Mouse (Mus musculus) heart, embryonic 15.5 days (tissue): ENCODE measurements at regions not wholly inside any gene's neighbourhood (a gene's known extent, or its start where the extent isn't known, plus 50 kb on each side); places are given as distances from the start of the nearest gene placed in this dataset.

Source experiments
- ATAC-seq: fragments of 200-750 bp; cut with Nextera tagmentation; replicated peaks from 2 replicates; pipeline ENCODE4 v1.8.0; 2017; ENCODE audit warnings: low read depth, moderate TSS enrichment; ENCODE audit not compliant: insufficient number of reproducible peaks, insufficient read depth, low FRiP score
- H3K27ac ChIP-seq: fragments of 300-500 bp; sonication (generic); 2 replicates; pipeline ENCODE4 v1.5.1; 2015; ENCODE audit warnings: mild to moderate bottlenecking, inconsistent platforms
- H3K27me3 ChIP-seq: fragments of 300-500 bp; sonication (generic); 2 replicates; pipeline ENCODE4 v1.6.1; 2015; ENCODE audit warnings: inconsistent platforms
- H3K36me3 ChIP-seq: fragments of 300-500 bp; sonication (generic); 2 replicates; pipeline ENCODE4 v1.6.1; 2015; ENCODE audit warnings: mild to moderate bottlenecking, inconsistent platforms
- H3K4me1 ChIP-seq: fragments of 300-500 bp; sonication (generic); replicated peaks from 2 replicates; pipeline ENCODE4 v1.6.1; 2015; ENCODE audit warnings: inconsistent platforms
- H3K4me2 ChIP-seq: fragments of 300-500 bp; sonication (generic); 2 replicates; pipeline ENCODE4 v1.6.1; 2015; ENCODE audit warnings: inconsistent platforms, mild to moderate bottlenecking, moderate library complexity
- H3K4me3 ChIP-seq: fragments of 300-500 bp; sonication (generic); 2 replicates; pipeline ENCODE4 v1.5.1; 2015; ENCODE audit warnings: mild to moderate bottlenecking, inconsistent platforms
- H3K9ac ChIP-seq: fragments of 300-500 bp; sonication (generic); 2 replicates; pipeline ENCODE4 v1.6.1; 2015; ENCODE audit warnings: mild to moderate bottlenecking, inconsistent platforms
- H3K9me3 ChIP-seq: fragments of 300-500 bp; sonication (generic); replicated peaks from 2 replicates; pipeline ENCODE4 v1.6.1; 2016; ENCODE audit warnings: inconsistent platforms
- WGBS: fragments of 180-500 bp; shearing (Covaris S2); methylation state at CpG from one replicate; pipeline ENCODE4 v1.1.7; 2015; ENCODE audit warnings: mixed read lengths; 5-methylcytosine and 5-hydroxymethylcytosine counted together

DNA sequence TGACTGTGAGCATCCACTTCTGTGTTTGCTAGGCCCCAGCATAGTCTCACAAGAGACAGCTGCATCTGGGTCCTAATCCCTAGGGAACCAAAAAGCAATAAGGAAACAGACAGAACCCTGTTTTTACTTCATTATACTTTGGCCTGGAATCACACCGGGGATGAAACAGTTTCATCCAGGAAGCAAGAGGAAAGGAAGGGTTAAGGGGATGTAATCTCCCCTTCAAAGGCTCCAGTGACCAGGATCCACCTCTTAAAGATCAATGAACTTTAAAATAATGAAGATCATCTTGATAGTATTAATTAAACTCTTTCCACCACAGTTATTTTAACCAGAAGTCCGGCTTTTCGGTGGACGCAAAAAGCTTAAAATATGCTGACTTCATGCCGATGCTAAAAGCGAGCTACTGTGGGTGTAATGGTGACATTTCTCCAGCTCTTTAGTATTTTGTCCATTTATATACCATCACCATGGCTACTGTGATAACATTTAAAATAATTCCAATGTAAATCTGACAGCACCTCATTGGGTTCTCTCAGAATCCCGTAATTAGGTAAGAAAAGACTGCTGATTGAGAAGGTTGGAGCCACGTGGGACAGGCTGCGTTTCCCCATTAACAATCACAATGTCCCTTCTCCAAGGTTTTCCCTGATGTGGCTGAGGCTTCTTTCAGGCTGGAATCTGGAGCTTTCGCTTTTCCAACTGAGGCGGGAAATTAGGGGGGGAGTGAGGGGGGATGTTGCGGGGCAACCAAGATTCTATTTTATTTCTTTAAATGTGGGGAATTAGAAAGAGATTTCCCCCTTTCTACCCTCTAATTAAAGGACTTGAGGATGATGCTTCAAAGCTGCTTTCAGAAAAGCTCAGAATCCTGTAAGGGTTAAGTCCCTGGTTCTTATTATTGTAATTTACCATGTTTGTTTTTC lies 560.0 kb upstream of the Pdzrn3 start:
- ATAC-seq, result no peak
- H3K4me3 ChIP-seq, result no peak overlapping the region
- no peaks in the 10 kb centered on the region for H3K4me1 ChIP-seq
- H3K4me2 ChIP-seq, result no peak overlapping the region
- WGBS, result 76% methylated on average over 12 of the region's 12 CpGs
- no peaks in the 10 kb centered on the region for H3K36me3 ChIP-seq
- no peaks in the 10 kb centered on the region for H3K9me3 ChIP-seq
- H3K27ac ChIP-seq, result no peak overlapping the region
- no peak overlapping the region for H3K9ac ChIP-seq
- H3K27me3 ChIP-seq, result no peaks in the 10 kb centered on the region

GRCm38 (mm10) chr6:101931768-101932167 lies 554.1 kb upstream of the Pdzrn3 start:
- Histone ChIP-seq H3K27me3 (no peaks in the 10 kb centered on the region), H3K36me3 (no peaks in the 10 kb centered on the region), H3K9ac (no peak overlapping the region), H3K4me2 (no peak overlapping the region), H3K27ac (no peak overlapping the region), H3K9me3 (no peaks in the 10 kb centered on the region), H3K4me1 (no peaks in the 10 kb centered on the region), H3K4me3 (no peak overlapping the region)
- WGBS, result 88% methylated on average over 5 of the region's 5 CpGs
- ATAC-seq, result no peak

- no peaks in the 10 kb centered on the region for H3K27me3 ChIP-seq
- no peak for ATAC-seq
- 74% methylated on average over 4 of the region's 4 CpGs for WGBS
- H3K4me3 ChIP-seq, result no peak overlapping the region
- no peaks in the 10 kb centered on the region for H3K9me3 ChIP-seq
- no peak overlapping the region for H3K4me2 ChIP-seq
- H3K36me3 ChIP-seq, result no peaks in the 10 kb centered on the region
- H3K4me1 ChIP-seq, result no peaks in the 10 kb centered on the region
- H3K27ac ChIP-seq, result no peak overlapping the region
- no peak overlapping the region for H3K9ac ChIP-seq
Observed at GRCm38 (mm10) chr6:101921686-101922085, 544.0 kb upstream of the Pdzrn3 start.

- H3K27ac ChIP-seq, result no peak overlapping the region
- H3K9ac ChIP-seq, result no peak overlapping the region
- no peaks in the 10 kb centered on the region for H3K9me3 ChIP-seq
- ATAC-seq, result no peak
- H3K4me1 ChIP-seq, result no peaks in the 10 kb centered on the region
- no peaks in the 10 kb centered on the region for H3K27me3 ChIP-seq
- H3K4me3 ChIP-seq, result no peak overlapping the region
- H3K36me3 ChIP-seq, result no peaks in the 10 kb centered on the region
- no peak overlapping the region for H3K4me2 ChIP-seq
Observed at GRCm38 (mm10) chr6:101921186-101921585, 543.5 kb upstream of the Pdzrn3 start.

DNA sequence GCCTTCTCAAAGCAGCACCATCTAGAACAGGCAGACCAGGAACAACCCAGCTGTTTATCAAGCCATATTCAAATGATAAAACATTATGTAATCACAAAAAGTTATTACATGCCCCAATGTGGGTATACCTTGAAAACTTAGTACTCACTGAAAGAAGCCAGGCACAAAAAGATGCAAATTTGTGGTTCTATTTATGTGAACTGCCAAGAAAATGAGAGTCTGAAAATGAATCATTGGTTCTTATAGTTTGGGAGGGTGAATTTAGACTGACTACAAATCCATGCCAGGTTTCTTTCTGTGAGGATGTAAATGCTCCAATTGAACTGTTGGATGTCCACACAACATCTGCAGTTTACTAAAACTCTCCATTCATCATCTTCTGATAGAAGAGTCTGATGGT lies 541.2 kb upstream of the Pdzrn3 start:
- Histone ChIP-seq H3K27me3 (no peaks in the 10 kb centered on the region), H3K4me2 (no peak overlapping the region), H3K36me3 (no peaks in the 10 kb centered on the region), H3K9me3 (no peaks in the 10 kb centered on the region), H3K9ac (no peak overlapping the region), H3K4me1 (no peaks in the 10 kb centered on the region), H3K4me3 (no peak overlapping the region), H3K27ac (no peak overlapping the region)
- no peak for ATAC-seq

DNA sequence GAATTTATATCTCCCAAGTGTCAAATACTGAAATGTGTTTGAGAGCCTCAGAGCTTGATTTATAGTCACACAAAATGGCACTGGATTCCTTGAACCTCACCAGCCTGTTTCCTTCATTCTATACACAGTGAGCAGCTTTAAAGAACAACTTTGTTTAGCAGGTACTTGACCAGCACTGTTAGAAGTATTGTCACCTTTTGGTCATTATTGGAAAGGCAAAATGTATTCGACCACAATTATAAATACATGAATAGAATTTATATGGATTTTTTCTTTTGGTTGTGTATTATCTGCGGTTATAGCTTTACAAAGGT lies 527.3 kb upstream of the Pdzrn3 start:
- no peak overlapping the region for H3K4me2 ChIP-seq
- no peak overlapping the region for H3K9ac ChIP-seq
- no peak for ATAC-seq
- H3K27me3 ChIP-seq, result no peaks in the 10 kb centered on the region
- H3K4me1 ChIP-seq, result no peaks in the 10 kb centered on the region
- no peaks in the 10 kb centered on the region for H3K36me3 ChIP-seq
- H3K4me3 ChIP-seq, result no peak overlapping the region
- 83% methylated on average over 2 of the region's 2 CpGs for WGBS
- H3K9me3 ChIP-seq, result no peaks in the 10 kb centered on the region
- no peak overlapping the region for H3K27ac ChIP-seq

DNA sequence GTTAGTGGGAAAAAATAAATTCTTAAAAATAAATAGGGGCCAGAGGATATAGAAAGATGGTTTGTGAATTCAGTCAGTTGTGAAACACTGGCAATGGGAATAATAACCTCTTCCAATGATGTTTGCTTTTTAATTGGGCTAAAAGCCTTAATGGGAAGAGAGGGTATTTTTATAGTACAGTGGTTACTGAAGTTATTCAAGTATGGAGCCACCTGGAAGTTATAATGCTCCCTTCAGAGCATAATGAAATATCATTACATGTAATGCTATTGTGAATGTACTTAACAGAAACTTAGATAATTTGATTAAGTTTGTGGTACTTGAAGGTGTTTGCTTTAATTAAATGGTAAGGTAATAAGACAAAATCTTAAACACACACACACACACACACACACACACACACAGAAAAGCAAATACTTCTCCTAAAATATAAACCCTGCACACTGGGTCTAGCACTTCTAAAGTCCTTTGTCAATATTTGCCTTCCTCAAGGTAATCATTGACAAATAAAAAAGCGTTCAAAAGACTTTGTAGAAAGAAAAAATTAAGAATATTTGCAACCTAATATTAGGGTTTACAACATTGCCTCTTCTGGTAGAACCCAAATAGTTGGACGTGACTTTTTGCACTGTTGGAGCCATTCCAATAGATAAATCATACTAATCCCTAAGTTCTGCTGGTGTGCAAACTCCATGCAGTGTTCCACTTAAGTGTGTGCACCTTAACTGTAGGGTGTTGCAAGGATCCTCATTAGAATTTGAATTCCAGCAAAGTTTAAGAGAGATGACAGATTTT lies 526.7 kb upstream of the Pdzrn3 start:
- 45% methylated on average over 2 of the region's 2 CpGs for WGBS

DNA sequence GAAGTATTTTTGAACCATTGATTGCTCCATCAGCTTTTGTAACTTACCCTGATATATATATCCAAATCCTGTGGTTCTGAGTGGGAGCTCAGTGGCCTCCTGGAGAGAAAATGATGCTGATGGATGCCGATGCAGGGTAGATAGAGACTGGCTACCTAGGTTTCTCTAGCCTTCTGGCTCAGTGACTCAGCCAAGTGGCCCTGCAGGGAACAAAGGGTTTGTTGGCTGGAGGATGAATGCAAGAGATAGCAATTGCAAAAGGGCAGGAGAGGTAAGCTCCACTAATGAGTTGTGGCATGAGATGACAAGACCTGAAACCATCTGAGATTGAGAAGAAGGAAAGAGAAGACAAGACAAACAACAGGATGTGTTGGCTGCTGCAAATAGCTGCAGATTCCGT lies 524.6 kb upstream of the Pdzrn3 start:
- H3K4me1 ChIP-seq, result peaks cover 10% of the 10 kb centered on the region; the same call in 1 of the 2 replicates
- no peaks in the 10 kb centered on the region for H3K36me3 ChIP-seq
- 58% methylated on average over 2 of the region's 2 CpGs for WGBS
- ATAC-seq, result no peak
- H3K27ac ChIP-seq, result no peak overlapping the region
- no peak overlapping the region for H3K4me3 ChIP-seq
- H3K4me2 ChIP-seq, result no peak overlapping the region
- no peak overlapping the region for H3K9ac ChIP-seq
- H3K27me3 ChIP-seq, result no peaks in the 10 kb centered on the region
- no peaks in the 10 kb centered on the region for H3K9me3 ChIP-seq

More for the DNA sequence above, 526.7 kb upstream of the Pdzrn3 start:
- Histone ChIP-seq H3K9ac (no peak overlapping the region), H3K4me1 (no peaks in the 10 kb centered on the region), H3K9me3 (no peaks in the 10 kb centered on the region), H3K27ac (no peak overlapping the region), H3K36me3 (no peaks in the 10 kb centered on the region), H3K27me3 (no peaks in the 10 kb centered on the region), H3K4me3 (no peak overlapping the region), H3K4me2 (no peak overlapping the region)
- no peak for ATAC-seq

- peaks cover 10% of the 10 kb centered on the region; the same call in 1 of the 2 replicates for H3K4me1 ChIP-seq
- no peak overlapping the region for H3K9ac ChIP-seq
- H3K4me2 ChIP-seq, result no peak overlapping the region
- H3K36me3 ChIP-seq, result no peaks in the 10 kb centered on the region
- no peak overlapping the region for H3K4me3 ChIP-seq
- ATAC-seq, result peak; percentile 89
- peak overlapping the region; percentile 77 for H3K27ac ChIP-seq
- WGBS, result 51% methylated on average over 4 of the region's 4 CpGs
- H3K27me3 ChIP-seq, result no peaks in the 10 kb centered on the region
- H3K9me3 ChIP-seq, result no peaks in the 10 kb centered on the region
Observed at GRCm38 (mm10) chr6:101898544-101898943, 520.8 kb upstream of the Pdzrn3 start.

GRCm38 (mm10) chr6:101890655-101891054 lies 513.0 kb upstream of the Pdzrn3 start:
- Histone ChIP-seq H3K27ac (no peak overlapping the region), H3K9me3 (no peaks in the 10 kb centered on the region), H3K4me2 (no peak overlapping the region), H3K36me3 (no peaks in the 10 kb centered on the region), H3K4me1 (no peaks in the 10 kb centered on the region), H3K27me3 (no peaks in the 10 kb centered on the region), H3K9ac (no peak overlapping the region), H3K4me3 (no peak overlapping the region)
- no peak for ATAC-seq

GRCm38 (mm10) chr6:101882938-101883337 lies 505.2 kb upstream of the Pdzrn3 start:
- H3K9ac ChIP-seq, result no peak overlapping the region
- no peak overlapping the region for H3K4me3 ChIP-seq
- H3K27me3 ChIP-seq, result no peaks in the 10 kb centered on the region
- 0 out of 2 replicates have a peak, but pooled peaks cover 2% of the 10 kb centered on the region for H3K4me1 ChIP-seq
- H3K36me3 ChIP-seq, result no peaks in the 10 kb centered on the region
- no peaks in the 10 kb centered on the region for H3K9me3 ChIP-seq
- 34% methylated on average over 4 of the region's 4 CpGs for WGBS
- no peak overlapping the region for H3K27ac ChIP-seq
- no peak for ATAC-seq
- H3K4me2 ChIP-seq, result no peak overlapping the region

DNA sequence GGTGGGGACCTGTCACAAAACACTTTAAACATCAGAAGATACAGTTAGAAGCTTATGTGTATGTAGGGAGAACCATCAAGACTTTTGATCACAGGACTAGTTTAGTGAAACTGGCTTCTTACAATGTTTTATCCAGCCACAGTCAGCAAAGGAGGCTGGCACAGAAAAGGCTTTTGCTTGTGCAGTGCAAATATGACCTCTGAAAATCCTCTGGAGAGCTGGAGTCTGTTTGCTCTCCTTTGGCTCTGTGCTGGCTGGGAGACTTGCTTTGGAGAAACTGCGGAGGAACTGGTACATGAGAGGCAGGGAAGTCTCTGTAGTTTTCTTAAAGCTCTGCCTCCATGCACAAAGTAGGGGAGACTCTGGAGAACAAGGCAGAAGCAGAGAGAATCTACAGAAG lies 497.2 kb upstream of the Pdzrn3 start:
- H3K9me3 ChIP-seq, result no peaks in the 10 kb centered on the region
- H3K36me3 ChIP-seq, result no peaks in the 10 kb centered on the region
- H3K27ac ChIP-seq, result no peak overlapping the region
- H3K4me3 ChIP-seq, result no peak overlapping the region
- no peak overlapping the region for H3K9ac ChIP-seq
- no peaks in the 10 kb centered on the region for H3K27me3 ChIP-seq
- no peaks in the 10 kb centered on the region for H3K4me1 ChIP-seq
- H3K4me2 ChIP-seq, result no peak overlapping the region
- ATAC-seq, result no peak
- WGBS, result 58% methylated on average over 1 of the region's 1 CpGs
